Mouse (Mus musculus) bone marrow macrophage, adult 2 months (primary cell): ENCODE measurements around the gene Tbxas1.

Experiments
- CTCF ChIP-seq: IDR thresholded peaks from 2 replicates; pipeline ENCODE4 v1.5.1; 2012; ENCODE audit warnings: low read depth, mild to moderate bottlenecking, low read length, moderate library complexity
- POLR2A ChIP-seq: IDR thresholded peaks from 2 replicates; pipeline ENCODE4 v1.6.1; 2012; ENCODE audit warnings: mild to moderate bottlenecking, low read depth, low read length, borderline replicate concordance

DNA sequence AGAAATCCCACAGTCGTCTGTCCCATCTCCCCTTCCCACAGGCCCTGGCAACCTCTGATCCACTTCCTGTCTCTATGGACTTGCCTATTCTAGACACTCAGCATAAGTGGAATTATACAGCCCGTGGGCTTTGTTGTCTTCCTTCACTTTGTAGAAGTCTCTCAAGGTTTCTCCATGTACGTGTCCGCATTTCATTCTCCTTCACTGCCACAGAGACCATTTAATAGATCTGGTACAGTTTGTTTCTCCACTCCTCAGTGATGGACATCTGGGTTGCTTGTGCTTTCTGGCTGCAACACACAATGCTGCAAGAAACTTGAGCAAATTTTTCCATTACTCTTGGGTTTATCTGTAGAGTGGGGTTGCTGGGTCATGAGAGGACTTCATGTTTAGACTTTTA is 35.3 kb upstream of the Tbxas1 start:
- no peak for TF ChIP-seq CTCF
- TF ChIP-seq POLR2A = no peak
